24 mouse cellular contexts compared by ENCODE assay signal in genomic region chr11:94261585-94262370, GRCm38 (mm10). TPM values are rescaled to one million over a fixed set of nuclear protein-coding genes. Genes with fewer than 3 reads are reported as not detected.
DNase-seq lines count a peak whose midpoint lies in the region; ATAC-seq lines count a peak whose summit lies in the region.
"Had no signal": no experiment of that assay in that cellular context is flagged by ENCODE, and none has a peak within 500 bp of the region (broad histone marks: within the 10 kb centered on the region; RNA-seq: fewer than 3 reads in every experiment).

No protein-coding gene starts in this region.

- H3K9me3 ChIP-seq in kidney, embryonic 15.5 days (replicated peaks), result no peaks in the 10 kb centered on the region
- no peaks in the 10 kb centered on the region for H3K9me3 ChIP-seq in liver, embryonic 15.5 days (replicated peaks)
- H3K9me3 ChIP-seq in hindbrain, embryonic 12.5 days (replicated peaks), result no peaks in the 10 kb centered on the region
- H3K9me3 ChIP-seq: embryonic facial prominence, embryonic 13.5 days; forebrain, embryonic 13.5 days; heart, embryonic 13.5 days; limb, embryonic 12.5 days had no signal

- H3K36me3 ChIP-seq in kidney, embryonic 15.5 days, result no peaks in the 10 kb centered on the region
- H3K36me3 ChIP-seq in liver, embryonic 15.5 days (replicated peaks), result no peaks in the 10 kb centered on the region
- no peaks in the 10 kb centered on the region for H3K36me3 ChIP-seq in hindbrain, embryonic 12.5 days
- H3K36me3 ChIP-seq: embryonic facial prominence, embryonic 13.5 days; heart, embryonic 13.5 days; limb, embryonic 12.5 days had no signal

- no peak for DNase-seq in kidney, adult 8-10 months
- no peak for DNase-seq in testis, postnatal 10 days (ENCODE audit: low spot score)
- no peak for DNase-seq in lung, postnatal 4 days
- DNase-seq: adrenal gland, adult 2 months; cerebellum, adult 11-12 months; gastrocnemius, postnatal 36 days; heart, postnatal 36 days; spleen, adult 18-20 months; thymus, postnatal 25 days had no signal

- WGBS in kidney, embryonic 15.5 days, result 68% methylated on average over 6 of the region's 6 CpGs
- 20% methylated on average over 6 of the region's 6 CpGs for WGBS in liver, embryonic 15.5 days (ENCODE audit: insufficient replicate concordance)
- WGBS in hindbrain, embryonic 12.5 days, result 67% methylated on average over 6 of the region's 6 CpGs

- no peak overlapping the region for H3K9ac ChIP-seq in kidney, embryonic 15.5 days
- H3K9ac ChIP-seq in liver, embryonic 15.5 days, result peak overlapping the region; percentile 13; the same call in 1 of the 2 replicates
- H3K9ac ChIP-seq in hindbrain, embryonic 12.5 days, result no peak overlapping the region
- H3K9ac ChIP-seq: embryonic facial prominence, embryonic 13.5 days; forebrain, embryonic 13.5 days; heart, embryonic 13.5 days; limb, embryonic 12.5 days had no signal

- peaks cover 16% of the 10 kb centered on the region for H3K4me1 ChIP-seq in kidney, embryonic 15.5 days
- H3K4me1 ChIP-seq in liver, embryonic 15.5 days (replicated peaks), result peaks cover 62% of the 10 kb centered on the region
- peaks cover 16% of the 10 kb centered on the region; the same call in 1 of the 2 replicates for H3K4me1 ChIP-seq in hindbrain, embryonic 12.5 days

- no peak overlapping the region for H3K27ac ChIP-seq in kidney, embryonic 15.5 days
- peak overlapping the region; percentile 93 for H3K27ac ChIP-seq in liver, embryonic 15.5 days (replicated peaks)
- no peak overlapping the region for H3K27ac ChIP-seq in hindbrain, embryonic 12.5 days
- H3K27ac ChIP-seq: embryonic facial prominence, embryonic 13.5 days; forebrain, embryonic 13.5 days; heart, embryonic 13.5 days; layer of hippocampus, adult 2 months; left cerebral cortex, adult 2 months; limb, embryonic 12.5 days had no signal

- H3K4me3 ChIP-seq in kidney, embryonic 15.5 days (replicated peaks), result no peak overlapping the region
- no peak overlapping the region for H3K4me3 ChIP-seq in liver, embryonic 15.5 days (replicated peaks)
- H3K4me3 ChIP-seq in hindbrain, embryonic 12.5 days, result no peak overlapping the region
- H3K4me3 ChIP-seq: embryonic facial prominence, embryonic 13.5 days; forebrain, embryonic 13.5 days; heart, embryonic 13.5 days; layer of hippocampus, adult 2 months; left cerebral cortex, adult 2 months; limb, embryonic 12.5 days; megakaryocyte, embryonic 14.5 days had no signal

- no peaks in the 10 kb centered on the region for H3K27me3 ChIP-seq in kidney, embryonic 15.5 days
- H3K27me3 ChIP-seq in liver, embryonic 15.5 days, result 0 out of 2 replicates have a peak, but pooled peaks cover 10% of the 10 kb centered on the region
- H3K27me3 ChIP-seq in hindbrain, embryonic 12.5 days, result no peaks in the 10 kb centered on the region
- H3K27me3 ChIP-seq: CH12.LX; embryonic facial prominence, embryonic 13.5 days; forebrain, embryonic 13.5 days; heart, embryonic 13.5 days; limb, embryonic 12.5 days had no signal

- ATAC-seq in kidney, embryonic 15.5 days (replicated peaks; ENCODE audit: low FRiP score), result peak; percentile 43; the same call in 1 of the 2 replicates
- peak; percentile 25 for ATAC-seq in granulocyte monocyte progenitor cell, adult 5-6 weeks (replicated peaks; ENCODE audit: poor library complexity, severe bottlenecking)
- ATAC-seq in liver, embryonic 15.5 days (ENCODE audit: insufficient read depth), result peak; percentile 94
- ATAC-seq in hindbrain, embryonic 12.5 days (ENCODE audit: low FRiP score), result no peak
- ATAC-seq: forebrain, embryonic 13.5 days had no signal

- no peak overlapping the region for H3K4me2 ChIP-seq in kidney, embryonic 15.5 days
- peak overlapping the region; percentile 50 for H3K4me2 ChIP-seq in liver, embryonic 15.5 days
- H3K4me2 ChIP-seq in hindbrain, embryonic 12.5 days (replicated peaks), result no peak overlapping the region
- H3K4me2 ChIP-seq: embryonic facial prominence, embryonic 13.5 days; forebrain, embryonic 13.5 days; heart, embryonic 13.5 days; limb, embryonic 12.5 days had no signal

RNA-seq across cellular contexts. Expression of gene Wfikkn2, which starts 16.0 kb away (rescaled TPM):
- 2.4 and 3.4 TPM in 2 replicates for polyA plus RNA-seq in kidney, embryonic 15.5 days (2015; fragmentation: Nextera tagmentation; extraction: Ambion mirVana)
- total RNA-seq in granulocyte monocyte progenitor cell, adult 5-6 weeks (2014; fragmentation: Nextera tagmentation), result not detected in 2 replicates
- 0.09 TPM in 1 of 2 replicates, not detected in the other for total RNA-seq in granulocyte monocyte progenitor cell, adult 5-6 weeks (2017)
- polyA plus RNA-seq in liver, embryonic 15.5 days (2015; fragmentation: Nextera tagmentation; extraction: Ambion mirVana), result 0.15 TPM in 2 replicates
- 6.8 and 9.1 TPM in 2 replicates for polyA plus RNA-seq in hindbrain, embryonic 12.5 days (2016; fragmentation: Nextera tagmentation; extraction: Ambion mirVana)

RNA-seq across cellular contexts. Expression of gene Gm21885, which starts 19.9 kb away (rescaled TPM):
- polyA plus RNA-seq in kidney, embryonic 15.5 days (2015; fragmentation: Nextera tagmentation; extraction: Ambion mirVana), result not detected in 2 replicates
- total RNA-seq in granulocyte monocyte progenitor cell, adult 5-6 weeks (2014; fragmentation: Nextera tagmentation), result not detected in 2 replicates
- not detected in 2 replicates for total RNA-seq in granulocyte monocyte progenitor cell, adult 5-6 weeks (2017)
- polyA plus RNA-seq in liver, embryonic 15.5 days (2015; fragmentation: Nextera tagmentation; extraction: Ambion mirVana), result 0.15 TPM in 1 of 2 replicates, not detected in the other
- 0.31 and 0.48 TPM in 2 replicates for polyA plus RNA-seq in hindbrain, embryonic 12.5 days (2016; fragmentation: Nextera tagmentation; extraction: Ambion mirVana)
- total RNA-seq: adrenal gland, adult 2 months; gastrocnemius, postnatal 36 days; layer of hippocampus, adult 2 months; left cerebral cortex, adult 2 months; midbrain, postnatal 0 days had no signal
- polyA plus RNA-seq: adrenal gland, adult 2 months; forebrain, embryonic 13.5 days; heart, embryonic 13.5 days; kidney, embryonic 16.5 days; limb, embryonic 12.5 days; midbrain, postnatal 0 days; neural tube, embryonic 11.5 days had no signal

RNA-seq across cellular contexts. Expression of gene Tob1, which starts 50.5 kb away (rescaled TPM):
- polyA plus RNA-seq in kidney, embryonic 15.5 days (2015; fragmentation: Nextera tagmentation; extraction: Ambion mirVana), result 36.6 and 40.8 TPM in 2 replicates
- 2.9 and 4.5 TPM in 2 replicates for total RNA-seq in granulocyte monocyte progenitor cell, adult 5-6 weeks (2014; fragmentation: Nextera tagmentation)
- total RNA-seq in granulocyte monocyte progenitor cell, adult 5-6 weeks (2017), result 1.1 and 4.9 TPM in 2 replicates
- 12.8 and 13.0 TPM in 2 replicates for polyA plus RNA-seq in liver, embryonic 15.5 days (2015; fragmentation: Nextera tagmentation; extraction: Ambion mirVana)
- polyA plus RNA-seq in hindbrain, embryonic 12.5 days (2016; fragmentation: Nextera tagmentation; extraction: Ambion mirVana), result 41.7 and 46.8 TPM in 2 replicates
